Comparison of ENCODE assay signal across 24 mouse cellular contexts in the genomic region with DNA sequence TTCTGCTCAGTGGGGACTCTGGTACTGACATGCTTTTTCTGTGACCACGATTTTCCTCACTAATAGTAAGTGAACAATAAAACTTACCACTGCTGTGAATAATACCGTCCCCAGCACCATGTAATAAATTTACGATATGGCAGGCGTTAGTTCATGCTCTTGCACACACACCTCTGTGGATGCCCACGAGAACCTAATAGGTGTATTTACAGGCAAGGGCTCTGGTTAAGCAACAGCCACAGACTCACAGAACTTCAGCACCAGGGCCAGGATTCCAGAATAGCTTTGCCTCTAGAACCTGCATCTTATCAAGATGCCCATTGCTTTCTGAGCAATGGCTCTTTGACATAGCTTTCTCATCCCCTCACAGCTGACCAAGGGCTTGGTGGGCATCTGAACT. TPM values are rescaled to one million over a fixed set of nuclear protein-coding genes. Genes with fewer than 3 reads are reported as not detected.
A peak's percentile ranks its signal among the peaks of the same experiment; 100 is the strongest.
DNase-seq lines count a peak whose midpoint lies in the region; ATAC-seq and TF ChIP-seq lines count a peak whose summit lies in the region.
"Had no signal": no experiment of that assay in that cellular context is flagged by ENCODE, and none has a peak within 500 bp of the region (broad histone marks: within the 10 kb centered on the region; RNA-seq: fewer than 3 reads in every experiment).

No protein-coding gene starts in this region.

- no peak overlapping the region for H3K9ac ChIP-seq in intestine, embryonic 16.5 days (ENCODE audit: low read depth, low read length)
- H3K9ac ChIP-seq in intestine, embryonic 15.5 days, result no peak overlapping the region
- H3K9ac ChIP-seq in kidney, postnatal 0 days (ENCODE audit: low read depth, low read length), result no peak overlapping the region
- H3K9ac ChIP-seq in lung, postnatal 0 days (replicated peaks; ENCODE audit: low read depth), result no peak overlapping the region
- no peak overlapping the region for H3K9ac ChIP-seq in liver, embryonic 16.5 days (ENCODE audit: low read depth, low read length)
- H3K9ac ChIP-seq: heart, embryonic 15.5 days; hindbrain, embryonic 15.5 days; limb, embryonic 13.5 days; midbrain, embryonic 12.5 days; neural tube, embryonic 15.5 days had no signal

- 53% methylated on average over 5 of the region's 5 CpGs for WGBS in intestine, embryonic 16.5 days
- 56% methylated on average over 5 of the region's 5 CpGs for WGBS in intestine, embryonic 15.5 days
- 50% methylated on average over 5 of the region's 5 CpGs for WGBS in kidney, postnatal 0 days
- 65% methylated on average over 5 of the region's 5 CpGs for WGBS in lung, postnatal 0 days
- WGBS in liver, embryonic 16.5 days (ENCODE audit: insufficient replicate concordance), result 49% methylated on average over 5 of the region's 5 CpGs

- H3K4me3 ChIP-seq in intestine, embryonic 16.5 days (ENCODE audit: low read length), result no peak overlapping the region
- no peak overlapping the region for H3K4me3 ChIP-seq in intestine, embryonic 15.5 days (replicated peaks)
- no peak overlapping the region for H3K4me3 ChIP-seq in kidney, postnatal 0 days (replicated peaks; ENCODE audit: low read depth, low read length)
- H3K4me3 ChIP-seq in lung, postnatal 0 days (ENCODE audit: low read depth, low read length), result no peak overlapping the region
- no peak overlapping the region for H3K4me3 ChIP-seq in liver, embryonic 16.5 days (ENCODE audit: low read depth, low read length)
- H3K4me3 ChIP-seq: embryonic facial prominence, embryonic 10.5 days; forebrain, embryonic 10.5 days; heart, embryonic 15.5 days; hindbrain, embryonic 15.5 days; limb, embryonic 13.5 days; midbrain, embryonic 12.5 days; neural tube, embryonic 15.5 days had no signal

- TF ChIP-seq EP300 in lung, postnatal 0 days (IDR thresholded peaks at IDR 0.05), result no peak

- no peak overlapping the region for H3K27ac ChIP-seq in intestine, embryonic 16.5 days (ENCODE audit: low read length)
- H3K27ac ChIP-seq in intestine, embryonic 15.5 days, result no peak overlapping the region
- H3K27ac ChIP-seq in kidney, postnatal 0 days, result peak overlapping the region; percentile 82
- H3K27ac ChIP-seq in lung, postnatal 0 days (ENCODE audit: low read length), result 0 out of 2 replicates have a peak overlapping the region, but pooled peaks have one; percentile 3
- no peak overlapping the region for H3K27ac ChIP-seq in liver, embryonic 16.5 days (ENCODE audit: low read length)
- H3K27ac ChIP-seq: embryonic facial prominence, embryonic 10.5 days; forebrain, embryonic 10.5 days; heart, embryonic 15.5 days; hindbrain, embryonic 15.5 days; limb, embryonic 13.5 days; midbrain, embryonic 12.5 days; neural tube, embryonic 15.5 days had no signal

- TF ChIP-seq CTCF in kidney, postnatal 0 days (IDR thresholded peaks at IDR 0.05; ENCODE audit: low read depth), result no peak
- no peak for TF ChIP-seq CTCF in lung, postnatal 0 days (IDR thresholded peaks at IDR 0.05)

- no peaks in the 10 kb centered on the region for H3K9me3 ChIP-seq in intestine, embryonic 16.5 days (ENCODE audit: control insufficient read depth, low read length)
- no peaks in the 10 kb centered on the region for H3K9me3 ChIP-seq in intestine, embryonic 15.5 days
- H3K9me3 ChIP-seq in kidney, postnatal 0 days (replicated peaks; ENCODE audit: low read length), result no peaks in the 10 kb centered on the region
- H3K9me3 ChIP-seq in lung, postnatal 0 days (ENCODE audit: low read length), result no peaks in the 10 kb centered on the region
- no peaks in the 10 kb centered on the region for H3K9me3 ChIP-seq in liver, embryonic 16.5 days (replicated peaks; ENCODE audit: control insufficient read depth, low read length)
- H3K9me3 ChIP-seq: embryonic facial prominence, embryonic 10.5 days; forebrain, embryonic 10.5 days; heart, embryonic 15.5 days; hindbrain, embryonic 15.5 days; limb, embryonic 13.5 days; midbrain, embryonic 12.5 days; neural tube, embryonic 15.5 days had no signal

- no peak for DNase-seq in kidney, postnatal 0 days (ENCODE audit: low spot score)
- no peak for DNase-seq in kidney, postnatal 36 days
- no peak for DNase-seq in lung, postnatal 0 days (ENCODE audit: low spot score)
- no peak for DNase-seq in lung, postnatal 36 days
- DNase-seq in cerebellum, postnatal 10 days, result no peak
- DNase-seq: adrenal gland, postnatal 36 days; cerebellum, adult 11 months; cerebellum, adult 9-11 months; gastrocnemius, postnatal 14 days; heart, postnatal 4 days; lung, adult 18-20 months had no signal

- H3K4me2 ChIP-seq in intestine, embryonic 16.5 days (ENCODE audit: low read depth, low read length), result 0 out of 2 replicates have a peak overlapping the region, but pooled peaks have one; percentile 17
- no peak overlapping the region for H3K4me2 ChIP-seq in intestine, embryonic 15.5 days (replicated peaks)
- peak overlapping the region; percentile 11; the same call in 1 of the 2 replicates for H3K4me2 ChIP-seq in kidney, postnatal 0 days (ENCODE audit: low read length)
- no peak overlapping the region for H3K4me2 ChIP-seq in lung, postnatal 0 days (replicated peaks; ENCODE audit: low read depth, low read length)
- 0 out of 2 replicates have a peak overlapping the region, but pooled peaks have one; percentile 6 for H3K4me2 ChIP-seq in liver, embryonic 16.5 days (ENCODE audit: low read depth, low read length)
- H3K4me2 ChIP-seq: heart, embryonic 15.5 days; hindbrain, embryonic 15.5 days; limb, embryonic 13.5 days; midbrain, embryonic 12.5 days; neural tube, embryonic 15.5 days had no signal

- no peaks in the 10 kb centered on the region for H3K27me3 ChIP-seq in intestine, embryonic 16.5 days (replicated peaks; ENCODE audit: control insufficient read depth, insufficient read depth, low read length)
- H3K27me3 ChIP-seq in intestine, embryonic 15.5 days (replicated peaks), result no peaks in the 10 kb centered on the region
- H3K27me3 ChIP-seq in kidney, postnatal 0 days (ENCODE audit: insufficient read depth, low read length), result no peaks in the 10 kb centered on the region
- H3K27me3 ChIP-seq in lung, postnatal 0 days (replicated peaks; ENCODE audit: insufficient read depth, low read length), result no peaks in the 10 kb centered on the region
- no peaks in the 10 kb centered on the region for H3K27me3 ChIP-seq in liver, embryonic 16.5 days (ENCODE audit: control insufficient read depth, insufficient read depth, low read depth, low read length)
- H3K27me3 ChIP-seq: heart, embryonic 15.5 days; hindbrain, embryonic 15.5 days; neural tube, embryonic 15.5 days; Patski had no signal

- H3K36me3 ChIP-seq in intestine, embryonic 16.5 days (ENCODE audit: control insufficient read depth, insufficient read depth, low read length), result no peaks in the 10 kb centered on the region
- no peaks in the 10 kb centered on the region for H3K36me3 ChIP-seq in intestine, embryonic 15.5 days
- no peaks in the 10 kb centered on the region for H3K36me3 ChIP-seq in kidney, postnatal 0 days (ENCODE audit: insufficient read depth, low read length)
- no peaks in the 10 kb centered on the region for H3K36me3 ChIP-seq in lung, postnatal 0 days (ENCODE audit: insufficient read depth, low read length)
- H3K36me3 ChIP-seq in liver, embryonic 16.5 days (ENCODE audit: control insufficient read depth, insufficient read depth), result no peaks in the 10 kb centered on the region
- H3K36me3 ChIP-seq: embryonic facial prominence, embryonic 10.5 days; forebrain, embryonic 10.5 days; G1E; heart, embryonic 15.5 days; hindbrain, embryonic 15.5 days; limb, embryonic 13.5 days; midbrain, embryonic 12.5 days; neural tube, embryonic 15.5 days had no signal

- no peak for ATAC-seq in intestine, embryonic 16.5 days
- ATAC-seq in intestine, embryonic 15.5 days, result no peak
- ATAC-seq in kidney, postnatal 0 days (replicated peaks; ENCODE audit: low FRiP score, low read depth), result no peak
- no peak for ATAC-seq in lung, postnatal 0 days
- no peak for ATAC-seq in liver, embryonic 16.5 days (ENCODE audit: low read depth)
- ATAC-seq: forebrain, embryonic 16.5 days had no signal

- peaks cover 9% of the 10 kb centered on the region for H3K4me1 ChIP-seq in intestine, embryonic 16.5 days (ENCODE audit: control insufficient read depth, insufficient read depth, low read length)
- peaks cover 6% of the 10 kb centered on the region; the same call in 1 of the 2 replicates for H3K4me1 ChIP-seq in intestine, embryonic 15.5 days (replicated peaks)
- H3K4me1 ChIP-seq in kidney, postnatal 0 days (replicated peaks; ENCODE audit: insufficient read depth, low read length), result peaks cover 52% of the 10 kb centered on the region
- H3K4me1 ChIP-seq in lung, postnatal 0 days (ENCODE audit: insufficient read depth, low read depth, low read length), result peaks cover 16% of the 10 kb centered on the region; the same call in 1 of the 2 replicates
- peaks cover 5% of the 10 kb centered on the region for H3K4me1 ChIP-seq in liver, embryonic 16.5 days (ENCODE audit: control insufficient read depth, low read depth, low read length)
- H3K4me1 ChIP-seq: hindbrain, embryonic 15.5 days; midbrain, embryonic 12.5 days; neural tube, embryonic 15.5 days had no signal

RNA-seq across cellular contexts. Expression of a gene that starts 22.6 kb away (rescaled TPM):
- 85.2 and 109 TPM in 2 replicates for polyA plus RNA-seq in intestine, embryonic 16.5 days (2015; fragmentation: Nextera tagmentation; extraction: Ambion mirVana)
- 87.4 and 92.5 TPM in 2 replicates for polyA plus RNA-seq in intestine, embryonic 15.5 days (2015; fragmentation: Nextera tagmentation; extraction: Ambion mirVana)
- 1,308 and 1,398 TPM in 2 replicates for polyA plus RNA-seq in kidney, postnatal 0 days (2015; fragmentation: Nextera tagmentation; extraction: Ambion mirVana)
- 756 and 780 TPM in 2 replicates for polyA plus RNA-seq in lung, postnatal 0 days (2015; fragmentation: Nextera tagmentation; extraction: Ambion mirVana)
- 26.3 and 30.9 TPM in 2 replicates for polyA plus RNA-seq in liver, embryonic 16.5 days (2015; fragmentation: Nextera tagmentation; extraction: Ambion mirVana)
- polyA plus RNA-seq: G1E had no signal

Comparison
In these comparisons a context has a peak if more than half of its experiments do, and no peak if none do; other contexts are left out.
1. H3K4me2 ChIP-seq: peak in intestine, embryonic 16.5 days (single experiment), kidney, postnatal 0 days (single experiment) and liver, embryonic 16.5 days (single experiment); none in intestine, embryonic 15.5 days (single experiment) and lung, postnatal 0 days (single experiment).
2. H3K27ac ChIP-seq: peak in kidney, postnatal 0 days (single experiment) and lung, postnatal 0 days (single experiment); none in intestine, embryonic 16.5 days (single experiment), intestine, embryonic 15.5 days (single experiment) and liver, embryonic 16.5 days (single experiment).